Mouse (Mus musculus) kidney, adult 18-20 months (tissue): ENCODE results near the gene Ikbke.
A peak's percentile ranks its signal among the peaks of the same experiment; 100 is the strongest.

Experiments used
- DNase-seq: peaks from one replicate; pipeline ENCODE4 v3.0.0; 2021

The Ikbke gene

DNA sequence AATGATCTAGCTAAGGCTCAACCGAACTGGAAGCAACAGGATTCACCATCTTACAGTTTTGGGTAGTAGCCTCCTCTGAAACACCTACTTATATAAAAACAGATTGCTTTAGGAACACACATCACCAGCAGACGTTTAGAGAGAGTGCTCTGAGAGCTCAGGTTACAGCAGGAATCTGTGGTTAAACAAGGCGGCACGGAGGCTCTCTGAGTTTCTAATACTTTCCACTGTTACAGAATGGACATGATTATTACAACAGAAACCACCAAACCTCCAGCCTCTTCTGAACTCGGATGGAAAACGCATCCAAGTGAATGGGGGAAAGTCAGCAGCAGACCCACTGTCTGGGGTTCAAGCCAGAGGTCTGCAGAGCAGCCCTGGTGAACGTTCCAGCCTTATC is 43.3 kb downstream of the Ikbke start:
- no peak for DNase-seq

DNA sequence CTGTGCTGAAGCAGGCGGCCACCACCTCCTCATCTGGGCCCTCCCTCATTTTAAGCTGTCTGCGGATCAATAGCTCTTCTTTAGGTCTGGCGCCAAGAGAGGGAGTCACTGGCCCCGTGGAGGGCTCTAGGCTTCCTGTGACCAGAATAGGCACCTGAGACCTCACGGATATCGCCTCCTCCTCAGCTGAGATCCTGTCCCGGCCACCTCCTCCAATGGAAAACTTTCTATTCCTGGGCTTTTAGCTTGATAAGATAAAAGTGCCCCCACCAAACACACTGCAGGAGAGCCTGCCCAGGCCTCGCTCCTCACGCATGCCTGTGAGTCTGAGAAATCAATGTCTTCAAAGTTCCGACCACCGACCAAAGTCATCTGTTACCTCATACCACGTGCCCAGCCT is 45.9 kb downstream of the Ikbke start:
- no peak for DNase-seq

DNA sequence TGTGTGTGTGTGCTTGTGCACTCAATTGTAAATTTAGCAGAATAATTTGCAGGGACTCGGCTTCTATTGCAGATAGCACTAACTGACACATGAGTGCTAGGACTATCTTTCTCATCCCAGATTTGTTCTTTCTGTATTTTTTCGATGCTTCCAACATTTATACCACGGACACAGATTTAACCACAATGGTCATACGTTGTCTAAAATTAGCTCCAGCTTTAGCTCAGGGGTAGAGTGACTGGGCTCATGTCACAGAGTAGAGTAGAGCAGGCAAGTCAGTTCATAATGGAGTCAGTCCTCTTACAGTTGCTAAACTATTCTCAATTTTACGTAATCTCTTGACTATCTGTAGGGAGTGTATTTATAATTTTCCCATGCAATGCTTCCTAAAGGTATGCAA is 50.7 kb downstream of the Ikbke start:
- DNase-seq, result no peak

DNA sequence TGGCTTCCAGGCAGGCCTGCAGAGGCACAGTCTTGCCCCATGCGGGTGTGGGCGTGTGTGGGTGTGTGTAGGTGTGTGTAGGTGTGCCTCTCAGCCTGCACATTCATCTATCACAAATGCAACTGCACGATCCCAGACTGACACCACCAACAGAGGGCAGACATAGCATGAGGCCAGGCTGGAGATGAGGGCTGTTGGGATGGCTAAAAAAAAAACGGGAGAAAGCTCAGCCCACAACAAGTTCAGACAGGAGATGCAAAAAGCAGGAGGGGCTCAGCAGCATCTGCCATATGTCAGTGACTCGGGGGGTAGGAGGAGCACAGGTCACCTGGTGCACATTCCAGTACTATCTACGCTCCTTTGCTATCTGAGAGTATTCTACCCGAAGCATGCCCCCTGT is 51.2 kb downstream of the Ikbke start:
- no peak for DNase-seq

DNA sequence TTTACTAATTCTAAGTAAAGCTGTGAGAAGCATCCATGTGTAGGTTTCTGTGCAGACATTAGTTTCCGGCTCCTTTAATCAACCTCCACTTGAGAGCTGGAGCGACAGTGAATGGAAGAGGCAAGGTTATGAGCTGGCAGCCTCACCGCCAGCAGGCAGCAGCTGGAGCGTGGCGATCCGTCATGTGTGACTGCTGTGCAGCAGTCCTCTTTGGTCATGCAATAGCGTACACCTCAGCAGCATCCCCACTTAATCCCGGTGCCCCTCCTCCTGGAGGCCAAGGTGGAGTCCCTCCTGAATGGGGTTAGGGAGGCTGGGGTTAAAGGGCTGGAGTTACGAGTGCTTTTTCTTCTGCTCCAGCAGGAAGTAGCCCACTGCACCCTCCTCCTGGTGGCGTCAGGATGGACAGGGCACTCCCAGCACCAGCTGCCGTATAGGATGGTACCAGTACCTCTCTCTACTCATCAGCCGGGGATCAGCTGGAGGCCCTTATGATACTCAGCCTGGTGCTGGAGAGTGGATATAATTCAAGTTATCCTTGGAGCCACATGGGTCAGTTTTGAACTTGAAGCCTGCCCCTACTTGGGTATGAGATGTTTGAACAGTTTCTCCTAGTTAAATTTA is 54.4 kb downstream of the Ikbke start:
- peak; percentile 27 for DNase-seq

DNA sequence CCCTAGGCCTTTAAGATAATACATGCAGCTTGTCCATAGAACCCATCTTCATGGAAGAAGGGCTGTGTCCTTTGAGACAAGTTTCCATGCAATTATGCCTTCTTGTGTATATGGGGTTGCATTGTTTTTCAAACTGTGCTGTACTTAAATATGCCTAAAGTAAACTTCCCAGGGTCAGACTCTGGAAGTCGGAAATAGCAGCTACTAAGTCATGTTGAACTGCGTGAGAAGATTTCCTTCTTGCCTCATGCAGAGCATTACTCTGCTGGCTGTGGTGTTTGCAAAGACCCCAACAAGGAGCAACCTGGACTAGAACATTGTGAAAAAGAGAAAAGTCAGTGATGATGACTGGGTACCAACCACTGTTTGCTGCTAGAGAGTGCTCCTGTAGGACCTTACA is 56.1 kb downstream of the Ikbke start:
- DNase-seq, result no peak

DNA sequence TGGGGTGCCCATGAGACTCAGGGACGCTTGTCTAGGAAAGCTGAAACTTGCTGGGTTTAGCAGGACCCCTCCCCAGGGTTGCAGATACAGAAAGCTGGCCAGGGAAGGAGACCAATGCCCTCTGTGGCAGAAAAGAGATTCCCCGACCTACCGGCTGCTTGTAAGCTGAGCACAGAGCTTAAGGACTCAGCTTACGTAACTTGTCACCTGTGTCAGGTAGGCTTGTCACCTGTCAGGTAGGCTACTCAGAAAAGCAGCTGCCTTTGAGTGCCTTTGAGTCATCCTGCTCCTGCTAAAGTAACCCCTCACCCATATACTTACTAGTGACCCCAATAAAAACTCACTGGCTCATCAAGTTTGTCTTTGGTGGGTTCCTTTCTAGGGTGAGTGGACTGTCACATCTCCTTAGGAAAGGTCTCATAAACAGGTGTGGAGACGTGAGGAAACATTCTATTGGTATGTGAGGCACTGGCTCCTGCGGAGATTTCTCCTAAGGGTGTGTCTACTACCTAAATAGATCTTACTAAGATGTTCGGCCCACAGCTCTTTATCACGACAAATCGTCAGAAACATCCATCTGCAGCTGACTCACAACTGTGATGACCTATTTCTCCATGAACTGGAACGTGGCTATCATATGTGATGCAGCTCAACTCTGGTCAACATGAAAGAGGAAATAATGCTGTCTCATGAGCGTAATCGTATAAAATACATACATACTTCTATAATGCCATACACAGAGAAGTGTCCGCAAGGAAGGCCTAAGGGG is 57.4 kb downstream of the Ikbke start:
- DNase-seq, result no peak

DNA sequence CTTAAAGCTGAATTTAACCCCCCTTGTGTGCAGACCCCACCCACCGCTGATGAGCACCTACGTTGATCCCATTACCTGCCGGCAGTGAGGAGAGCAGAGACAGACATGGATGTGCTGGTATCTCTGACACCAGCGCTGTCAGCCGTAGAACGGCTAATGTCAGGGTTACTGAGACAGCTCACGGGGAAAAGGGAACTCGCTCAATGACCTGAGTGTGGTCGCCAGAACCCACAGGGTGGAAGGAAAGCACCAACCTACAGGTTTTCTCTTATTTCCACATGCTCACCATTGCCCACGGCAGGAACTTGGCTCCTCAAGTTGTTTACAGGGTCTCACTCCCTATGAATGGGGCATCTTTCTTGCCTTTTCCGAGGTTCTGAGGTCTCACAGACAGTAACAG is 60.5 kb downstream of the Ikbke start:
- no peak for DNase-seq

DNA sequence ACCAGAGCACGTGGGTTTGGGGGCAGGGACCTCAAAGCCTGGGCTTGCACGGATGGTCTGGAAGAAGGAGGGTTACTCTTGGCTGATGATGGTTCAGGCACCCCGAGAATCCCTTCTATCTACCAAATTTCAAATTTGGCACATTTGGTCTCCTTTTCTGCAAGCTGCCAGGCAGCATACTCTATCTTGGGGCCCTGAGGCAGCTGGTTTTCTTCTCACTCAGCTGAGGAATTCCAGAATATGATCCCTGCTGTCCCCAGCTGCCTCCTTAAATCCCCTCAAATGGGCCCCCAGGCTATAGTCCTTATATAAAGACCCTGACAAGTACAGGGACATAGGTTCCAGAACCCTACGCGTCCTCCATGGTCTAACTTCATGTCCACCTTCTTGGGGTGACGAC is 66.0 kb downstream of the Ikbke start:
- no peak for DNase-seq

DNA sequence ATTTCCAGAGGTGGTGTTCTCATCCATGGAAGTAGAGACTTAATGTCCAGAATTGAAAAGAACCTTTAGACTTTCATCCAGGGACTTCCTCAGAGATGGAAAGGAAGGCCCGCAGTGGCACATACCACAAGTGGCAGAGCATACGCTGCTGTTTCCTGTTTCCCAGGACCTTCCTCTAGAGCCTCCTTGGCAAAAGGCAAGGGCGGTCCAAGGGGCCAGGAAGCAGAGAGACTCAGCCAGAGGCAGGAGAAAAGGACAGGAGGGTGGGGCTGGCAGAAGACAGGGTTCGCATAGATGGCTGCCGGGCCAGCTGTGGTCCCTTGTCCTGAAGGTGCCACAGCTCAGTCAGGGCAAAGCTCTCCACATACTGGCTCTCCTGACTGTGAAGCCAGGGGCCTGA is 66.5 kb downstream of the Ikbke start:
- DNase-seq, result no peak

DNA sequence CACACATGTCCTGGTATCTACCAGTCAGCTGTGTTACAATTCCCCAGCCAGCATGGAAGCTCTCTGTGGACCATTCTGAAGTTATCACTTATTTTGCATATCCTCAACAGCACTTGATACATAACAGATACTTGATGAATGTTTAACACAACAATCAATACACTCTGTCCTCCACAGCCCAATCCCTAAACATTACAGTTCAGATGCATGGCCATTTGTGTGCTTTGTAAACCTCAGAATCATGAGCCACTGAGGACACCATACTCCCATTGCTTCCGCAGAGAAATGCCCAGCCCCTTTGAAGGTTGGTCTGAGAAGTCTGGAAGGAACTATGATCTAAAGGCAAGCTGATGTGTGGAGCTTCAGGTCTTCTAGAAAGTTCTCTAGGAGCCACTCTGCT is 67.8 kb downstream of the Ikbke start:
- DNase-seq, result no peak

DNA sequence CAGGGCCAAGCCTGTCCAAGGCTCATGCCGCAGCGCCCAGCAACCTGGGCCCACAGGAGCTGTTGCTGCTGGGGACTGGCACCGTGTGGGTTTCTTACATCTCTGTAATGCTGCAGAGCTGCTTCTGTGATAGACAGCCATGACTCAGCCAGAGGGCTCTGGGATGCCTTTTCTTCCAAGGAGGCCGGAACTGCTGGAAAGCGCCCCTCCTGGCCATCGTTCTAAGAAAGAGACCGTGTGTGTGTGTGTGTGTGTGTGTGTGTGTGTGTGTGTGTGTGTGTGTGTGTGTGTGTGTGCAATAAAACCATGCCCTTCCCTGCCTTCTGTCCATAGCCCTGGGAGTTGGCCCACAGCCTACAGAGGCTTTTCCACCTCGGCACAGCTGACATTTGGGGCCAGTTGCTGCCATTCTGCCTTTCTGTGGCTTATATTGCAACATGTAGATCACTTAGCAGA is 69.4 kb downstream of the Ikbke start:
- DNase-seq, result no peak

DNA sequence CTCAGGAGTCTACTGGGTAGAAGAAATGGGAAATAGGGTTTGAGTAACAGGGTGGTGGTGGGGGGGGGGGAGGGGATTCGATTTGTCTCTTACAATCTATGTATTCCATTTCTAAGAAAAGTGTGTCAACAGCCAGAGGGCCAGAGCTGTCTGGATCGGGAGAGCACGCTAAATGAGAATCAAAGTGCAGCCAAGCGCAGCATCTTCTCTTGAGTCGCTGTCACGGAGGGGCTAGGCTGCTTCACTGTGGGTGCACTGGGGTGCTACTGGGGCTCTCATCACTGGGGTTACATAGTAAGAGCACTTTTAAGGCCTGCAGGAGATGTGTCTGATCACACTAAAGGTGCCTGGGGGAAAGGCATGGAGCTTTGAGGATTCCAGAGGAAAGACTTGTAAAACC is 70.6 kb downstream of the Ikbke start:
- no peak for DNase-seq

DNA sequence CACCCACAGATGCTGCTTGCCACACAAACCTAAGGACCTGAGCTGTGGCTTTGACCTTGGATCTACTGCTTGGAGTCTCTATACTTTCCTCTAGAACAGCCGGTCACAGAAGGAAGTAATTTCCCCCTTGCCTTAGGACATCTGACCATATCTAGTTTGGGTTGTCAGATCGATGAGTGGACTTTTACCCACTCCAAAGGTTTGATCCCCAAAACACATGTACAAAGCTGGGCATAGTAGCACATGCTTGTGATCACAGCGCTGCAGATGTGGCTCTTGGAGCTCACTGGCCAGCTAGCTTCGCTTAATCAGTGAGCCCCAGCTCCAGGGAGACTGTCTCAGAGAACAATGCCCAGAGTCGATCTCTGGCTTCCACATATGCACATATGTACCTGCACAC is 71.3 kb downstream of the Ikbke start:
- no peak for DNase-seq

DNA sequence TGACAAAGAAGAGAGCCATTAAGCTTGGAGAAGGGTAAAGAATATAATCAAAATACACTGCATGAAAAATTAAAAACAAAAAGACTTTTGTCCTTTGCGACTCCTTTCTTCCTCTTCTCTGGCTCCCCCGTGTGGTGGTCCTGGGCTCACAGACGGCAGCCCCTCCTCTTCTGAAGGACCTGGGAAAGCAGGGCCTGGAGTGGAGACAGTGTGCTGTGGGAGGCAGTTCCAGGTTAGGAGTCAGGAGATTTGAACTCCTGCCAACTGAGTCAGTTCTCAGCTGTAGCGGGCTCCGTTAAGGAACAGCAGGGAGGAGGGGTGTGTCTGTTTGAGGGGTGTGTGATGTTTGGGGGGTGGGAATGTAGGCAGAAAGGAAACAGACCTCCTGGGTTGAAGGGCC is 71.9 kb downstream of the Ikbke start:
- DNase-seq, result peak; percentile 50

DNA sequence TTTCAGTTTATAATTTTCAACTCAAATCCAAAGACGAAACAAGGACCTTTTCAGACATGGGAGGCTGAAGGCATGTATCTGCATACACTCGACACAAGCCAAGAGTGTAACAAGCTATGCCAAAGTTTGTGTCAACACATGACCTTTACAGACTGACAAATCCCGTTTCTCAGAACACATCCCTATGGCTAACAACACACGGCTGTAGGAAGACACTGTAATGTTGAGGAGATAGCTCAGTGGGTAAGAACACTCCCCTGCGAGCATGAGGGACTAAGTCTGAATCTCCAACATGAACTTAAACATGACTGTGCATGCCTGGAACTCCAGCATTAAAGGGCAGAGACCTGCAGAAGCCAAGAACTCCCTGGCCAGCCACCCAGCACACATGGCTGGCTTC is 73.1 kb downstream of the Ikbke start:
- DNase-seq, result no peak

DNA sequence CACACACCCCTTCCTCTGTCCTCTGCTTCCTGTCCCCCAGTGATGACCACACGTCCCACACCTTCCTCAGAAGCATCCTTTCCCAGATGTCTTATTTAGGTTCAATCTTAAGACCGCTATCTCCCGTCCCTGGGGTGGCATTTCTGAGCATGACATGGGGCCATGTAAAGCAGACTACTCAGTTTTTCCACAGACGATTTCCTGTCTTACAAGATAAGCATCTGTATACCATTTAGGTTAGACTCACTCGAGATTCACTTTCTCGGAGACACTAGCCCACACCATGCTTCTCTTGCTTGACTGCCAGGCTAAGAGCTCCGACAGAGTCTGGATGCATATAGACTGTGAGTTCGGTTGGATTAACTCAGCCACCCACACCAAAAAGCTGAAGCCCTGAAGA is 74.9 kb downstream of the Ikbke start:
- no peak for DNase-seq
